Mouse (Mus musculus) gastrocnemius, postnatal 10 days (tissue): ENCODE results near the gene B3gnt9. TPM values are rescaled to one million over a fixed set of nuclear protein-coding genes. Genes with fewer than 3 reads are reported as not detected.
"Not testable (repeated sequence)": the region's sequence is repeated elsewhere in the genome, so short reads cannot be mapped to it uniquely, and the experiment has no call there.

Experiments used
- DNase-seq: peaks from one replicate; pipeline ENCODE4 v3.0.0; 2021; ENCODE audit warnings: mixed read lengths
- long read RNA-seq, 2 experiments: library from polyadenylated mRNA; stranded (forward); transcript quantifications; one replicate each; pipeline ENCODE4 v2.0.0; 2021
- total RNA-seq, 2 experiments: library from RNA; stranded (reverse); gene quantifications; 2 replicates each; pipeline ENCODE4 v1.2.3; 2021

B3gnt9 gene
- total RNA-seq = 1 to 10 TPM; 8.6 to 9.9 TPM
- long read RNA-seq, experiment 1, transcript B3gnt9-201 (2 exons, 2,325 nt) = major isoform, 10 of 18 reads
- long read RNA-seq, experiment 1, transcript B3gnt9-202 (1 exons, 2,516 nt) = minor isoform, 8 of 18 reads
- long read RNA-seq, experiment 1, partial matches to known transcripts = 0 of 18 reads
- long read RNA-seq, experiment 1, other reads (novel, unspliced or antisense) = 0 of 18 reads
- long read RNA-seq, experiment 2, transcript B3gnt9-202 (1 exons, 2,516 nt) = major isoform, 11 of 17 reads
- long read RNA-seq, experiment 2, transcript B3gnt9-201 (2 exons, 2,325 nt) = minor isoform, 5 of 17 reads
- long read RNA-seq, experiment 2, partial matches to known transcripts = 0 of 17 reads
- long read RNA-seq, experiment 2, other reads (novel, unspliced or antisense) = 1 of 17 reads

- peak; percentile 80 for DNase-seq
Observed at GRCm38 (mm10) chr8:105254966-105255350, at the start of gene B3gnt9. Gene B3gnt9 (minus strand): TSS chr8:105255153.

DNA sequence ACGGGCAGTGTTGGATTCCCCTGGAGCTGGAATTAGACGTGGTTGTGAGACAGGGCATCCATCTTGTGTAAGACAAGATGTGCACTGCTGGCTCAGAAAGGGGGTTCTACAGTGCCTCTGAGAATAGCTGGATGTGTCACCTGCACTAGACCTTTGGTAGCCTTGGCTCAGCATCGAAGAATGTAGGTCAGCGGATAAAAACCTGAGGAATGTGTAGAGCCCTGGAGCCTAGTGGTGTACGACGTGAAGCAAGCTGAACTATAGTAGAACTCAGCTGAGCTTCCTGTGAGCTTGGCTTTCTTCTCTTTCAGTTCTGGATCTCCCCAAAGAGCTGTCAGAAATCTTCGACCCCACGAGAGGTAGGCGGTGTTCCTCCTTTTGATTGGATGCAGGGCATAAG, 48.9 kb upstream of the B3gnt9 start:
- no peak for DNase-seq

DNA sequence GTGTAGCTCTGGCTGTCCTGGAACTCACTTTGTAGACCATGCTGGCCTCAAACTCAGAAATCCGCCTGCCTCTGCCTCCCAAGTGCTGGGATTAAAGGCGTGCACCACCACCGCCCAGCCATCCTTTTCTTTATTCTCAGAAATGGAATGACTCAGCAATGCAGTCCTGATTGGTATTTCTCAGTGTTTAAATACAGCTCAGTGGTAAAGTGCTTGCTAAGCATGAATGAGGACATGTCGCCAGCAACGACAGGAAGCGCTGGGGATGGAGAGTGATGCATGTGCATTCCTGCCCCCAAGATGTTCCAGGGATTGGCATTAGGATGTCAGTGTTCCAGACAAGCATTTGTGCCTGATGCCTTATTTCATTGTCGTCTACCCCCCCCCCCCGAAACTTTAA, 48.4 kb upstream of the B3gnt9 start:
- DNase-seq = no peak

GRCm38 (mm10) chr8:105299962-105300361, 45.0 kb upstream of the B3gnt9 start:
- DNase-seq = no peak

GRCm38 (mm10) chr8:105298351-105299252, 43.6 kb upstream of the B3gnt9 start:
- no peak for DNase-seq

GRCm38 (mm10) chr8:105297511-105298192, 42.7 kb upstream of the B3gnt9 start, which contains the start of gene E2f4:
Gene E2f4 (plus strand): TSS chr8:105297663.
- peak; percentile 90 for DNase-seq

- no peak for DNase-seq
Observed at GRCm38 (mm10) chr8:105295895-105296573, 41.1 kb upstream of the B3gnt9 start, which contains the start of gene Exoc3l. Gene Exoc3l (minus strand): TSS chr8:105296101.

DNA sequence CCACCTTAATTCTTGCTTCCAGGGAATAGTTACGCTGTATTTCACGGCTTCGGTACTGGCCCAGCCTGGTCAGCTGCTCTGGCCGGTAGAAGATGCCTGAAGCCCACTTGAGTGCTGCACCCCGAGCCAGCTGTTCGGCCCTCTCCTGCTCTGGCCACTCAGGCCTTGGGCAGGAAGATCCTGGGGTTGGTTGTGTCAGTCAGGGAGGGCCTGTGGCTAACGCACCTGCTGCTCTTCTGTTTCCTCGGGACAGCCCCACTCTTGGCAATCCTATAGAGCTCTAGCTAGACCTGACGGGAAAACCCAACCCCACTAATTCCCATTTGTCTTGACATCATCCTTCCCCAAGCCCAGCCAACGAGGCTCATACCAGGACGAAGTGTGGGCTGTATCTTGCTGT, 40.3 kb upstream of the B3gnt9 start:
- DNase-seq = no peak

GRCm38 (mm10) chr8:105294776-105295175, 39.8 kb upstream of the B3gnt9 start:
- DNase-seq = no peak

DNA sequence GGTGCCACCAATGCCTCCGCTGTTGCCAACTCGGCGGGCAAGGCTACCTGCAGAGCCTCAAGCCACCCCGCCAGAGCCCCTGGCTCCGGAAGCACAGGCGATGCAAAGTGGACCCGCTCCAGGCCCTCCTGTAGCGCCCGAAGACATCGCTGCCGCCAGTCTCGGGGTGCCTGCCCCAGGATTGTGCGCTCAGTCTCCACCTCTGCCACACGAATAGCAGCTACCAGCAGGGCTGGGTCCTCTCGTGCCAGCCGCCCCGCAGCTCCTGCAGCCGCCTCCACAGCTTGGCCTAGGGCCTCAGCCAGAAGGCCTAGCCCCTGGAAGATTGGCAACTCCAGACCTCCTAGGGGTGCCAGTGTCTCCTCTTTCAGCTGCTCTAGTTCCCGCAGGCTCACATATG, 38.5 kb upstream of the B3gnt9 start:
- no peak for DNase-seq

DNA sequence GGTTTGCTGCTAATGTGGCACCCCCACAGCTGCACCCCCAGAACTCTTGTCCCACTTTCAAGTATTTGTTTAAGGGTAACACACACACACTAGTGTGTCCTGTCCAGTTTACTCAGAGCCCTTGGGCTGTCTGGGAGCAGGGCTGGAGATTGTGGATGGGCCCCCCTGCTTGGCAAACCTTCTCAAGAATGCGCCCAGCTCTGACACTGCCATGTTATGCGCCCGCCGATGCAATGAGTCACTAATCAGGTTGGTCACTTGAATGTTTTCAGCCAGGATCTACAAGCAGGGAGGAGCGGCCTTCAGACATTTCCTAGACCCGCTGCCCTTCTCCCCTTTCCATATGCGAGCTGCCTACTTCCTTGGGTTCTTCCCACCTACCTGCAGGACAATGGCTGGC, 37.5 kb upstream of the B3gnt9 start:
- no peak for DNase-seq

- DNase-seq = not testable (repeated sequence)
Observed at GRCm38 (mm10) chr8:105291802-105292201, 36.8 kb upstream of the B3gnt9 start.

- DNase-seq = not testable (repeated sequence)
Observed at GRCm38 (mm10) chr8:105291364-105291763, 36.4 kb upstream of the B3gnt9 start.

DNA sequence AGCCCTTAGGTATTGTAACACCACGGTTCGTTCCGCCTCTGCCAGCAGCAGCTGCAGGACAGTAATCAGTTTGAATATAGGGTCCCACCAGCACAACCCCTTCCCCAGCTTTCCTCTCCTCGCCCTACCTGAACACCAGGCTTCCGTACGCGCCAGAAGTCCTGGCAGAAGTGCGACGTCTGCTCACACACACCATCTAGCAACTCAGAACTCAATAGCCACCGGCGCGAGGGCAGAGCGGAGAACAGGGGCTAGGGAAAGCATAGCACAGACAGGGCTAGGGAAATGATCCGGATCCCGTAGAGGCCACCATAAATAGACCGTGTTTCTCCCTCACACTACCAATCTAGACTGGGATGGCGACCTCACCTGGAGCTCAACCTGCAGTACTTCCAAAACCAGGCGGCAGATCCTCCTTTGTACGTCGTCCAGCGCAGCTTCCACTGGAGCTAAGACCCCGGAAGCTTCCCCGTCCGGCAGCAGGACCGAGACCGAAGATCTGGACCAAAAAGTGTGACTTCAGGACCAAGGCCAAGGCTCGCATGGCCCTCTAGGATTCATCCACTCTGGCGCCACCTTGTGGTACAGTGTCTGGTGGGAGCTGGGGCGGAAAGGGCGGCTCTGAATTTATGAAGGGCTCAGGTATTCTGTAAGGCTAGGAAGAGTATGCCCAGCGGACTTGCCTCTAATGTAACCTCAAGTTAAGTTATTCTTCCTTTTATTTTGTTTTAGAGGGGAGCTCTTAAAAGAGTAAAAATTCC, 35.8 kb upstream of the B3gnt9 start:
- DNase-seq = peak; percentile 99

- DNase-seq = peak; percentile 43
Observed at GRCm38 (mm10) chr8:105289805-105290460, 35.0 kb upstream of the B3gnt9 start, which contains the start of gene 4931428F04Rik. Gene 4931428F04Rik (minus strand): TSS chr8:105289864.

GRCm38 (mm10) chr8:105288958-105289732, 34.2 kb upstream of the B3gnt9 start:
- DNase-seq = peak; percentile 93

- DNase-seq = no peak
Observed at GRCm38 (mm10) chr8:105288231-105288630, 33.3 kb upstream of the B3gnt9 start.

DNA sequence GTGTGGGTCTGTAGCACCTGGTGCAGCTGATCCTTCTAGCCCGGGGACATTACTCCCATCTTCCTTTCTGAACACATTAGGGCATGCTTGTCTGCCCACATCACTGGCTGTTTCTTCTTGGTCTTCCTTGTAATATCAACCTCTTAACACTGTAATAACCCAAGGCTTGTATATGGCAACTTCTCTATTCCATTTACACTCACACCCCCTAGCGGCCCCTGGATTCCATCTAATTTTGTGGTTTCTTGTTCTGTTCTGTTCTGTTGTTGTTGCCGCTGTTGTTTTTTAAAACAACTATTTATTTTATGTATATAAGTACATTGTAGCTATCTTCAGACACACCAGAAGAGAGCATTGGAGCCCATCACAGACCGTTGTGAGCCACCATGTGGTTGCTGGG, 32.0 kb upstream of the B3gnt9 start:
- no peak for DNase-seq

- no peak for DNase-seq
Observed at GRCm38 (mm10) chr8:105285514-105285913, 30.6 kb upstream of the B3gnt9 start.

- DNase-seq = peak; percentile 64
Observed at GRCm38 (mm10) chr8:105283074-105283473, 28.1 kb upstream of the B3gnt9 start.
